Mouse (Mus musculus) adrenal gland, postnatal 36 days (tissue): Measurements from ENCODE around the gene Cacna1a. TPM values are rescaled to one million over a fixed set of nuclear protein-coding genes. Genes with fewer than 3 reads are reported as not detected.
"Not testable (repeated sequence)": the region's sequence is repeated elsewhere in the genome, so short reads cannot be mapped to it uniquely, and the experiment has no call there.

Source experiments
- DNase-seq, 2 experiments: peaks; one replicate each; pipeline ENCODE4 v3.0.0; 2021; ENCODE audit warnings: mixed read lengths in 1 of 2
- total RNA-seq, 2 experiments: library from RNA; stranded (reverse); gene quantifications; 2 replicates each; pipeline ENCODE4 v1.2.3; 2021

Gene Cacna1a
- total RNA-seq, 2 experiments from 2014 or later = 4.3 to 7.3 TPM

GRCm38 (mm10) chr8:84660819-84661457, 272.7 kb downstream of the Cacna1a start:
- DNase-seq = peak; percentile 45 to 78

GRCm38 (mm10) chr8:84661458-84661871, 273.2 kb downstream of the Cacna1a start:
- DNase-seq = peak; percentile 95

GRCm38 (mm10) chr8:84661961-84662571, 273.8 kb downstream of the Cacna1a start:
- peak; percentile 45 to 61 for DNase-seq

DNA sequence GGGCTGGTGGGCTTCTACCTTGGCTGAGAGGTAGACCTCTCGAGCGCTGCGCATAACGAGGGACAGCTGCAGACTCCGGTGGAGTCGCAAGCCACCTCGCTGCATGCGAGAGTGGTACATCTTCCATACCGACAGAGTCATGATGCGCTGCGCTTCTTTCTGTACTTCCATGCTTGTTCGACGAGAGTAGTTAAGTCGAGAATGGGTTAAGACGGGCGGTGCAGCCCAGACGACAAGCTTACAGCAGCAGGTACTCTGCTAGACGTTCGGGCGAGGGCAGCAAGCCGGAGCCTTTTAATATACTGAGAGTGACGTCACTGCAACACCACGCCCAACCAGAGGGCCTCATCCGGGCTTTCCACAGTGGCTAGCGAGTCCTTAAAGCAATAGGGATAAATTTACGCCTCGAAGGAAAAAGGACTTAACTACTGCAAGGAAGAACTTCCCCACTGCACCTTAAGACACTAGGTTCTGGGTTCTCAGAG, 274.4 kb downstream of the Cacna1a start, which contains the start of gene Ier2:
TSS of gene Ier2 (minus strand) at position 272 of the 485 bp plus-strand sequence.
- DNase-seq = peak; percentile 95 to 96

DNA sequence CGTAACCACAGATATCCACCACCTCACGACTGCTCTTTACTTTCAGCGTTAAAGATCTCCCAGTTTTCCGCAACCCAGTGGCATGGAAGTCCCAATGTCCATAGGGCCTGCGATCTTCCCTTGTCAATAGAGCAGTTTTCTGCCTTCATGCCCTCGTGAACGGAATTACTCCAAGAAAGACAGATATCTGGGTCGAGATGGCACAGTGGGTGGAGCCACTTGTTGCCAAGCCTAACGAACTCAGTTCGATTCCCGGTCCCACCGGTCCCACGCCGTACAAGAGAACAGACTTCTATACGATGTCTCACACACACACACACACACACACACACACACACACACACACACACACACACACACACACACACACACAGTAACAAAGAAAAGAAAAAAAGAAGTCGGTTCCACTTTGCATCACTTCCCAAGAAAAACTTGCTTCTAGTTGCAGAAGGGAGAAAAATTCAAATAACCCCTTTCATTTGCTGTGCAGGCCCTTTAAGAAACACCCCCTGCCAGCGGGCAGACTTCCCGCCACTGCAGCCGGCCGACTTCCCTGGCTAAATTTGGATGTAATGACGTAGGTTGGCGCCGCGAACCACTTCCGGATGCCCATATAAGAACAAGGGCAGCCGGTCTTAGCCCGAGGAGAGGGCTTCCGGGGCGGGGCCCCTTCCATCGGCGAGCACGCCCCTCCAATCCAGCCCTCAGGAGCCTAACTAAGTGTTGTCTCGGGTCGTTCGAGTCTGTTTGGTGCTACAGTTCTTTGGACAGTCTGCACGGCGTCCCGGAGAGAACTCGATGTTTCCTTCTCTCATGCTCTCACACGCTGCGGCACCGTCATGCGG, 275.5 kb downstream of the Cacna1a start:
- DNase-seq = peak; percentile 97 to 98

- DNase-seq = peak; percentile 87
Observed at GRCm38 (mm10) chr8:84664566-84665384, 276.5 kb downstream of the Cacna1a start.

- DNase-seq = no peak
Observed at GRCm38 (mm10) chr8:84665385-84665893, 277.2 kb downstream of the Cacna1a start.

- DNase-seq = no peak
Observed at GRCm38 (mm10) chr8:84668081-84668480, 279.8 kb downstream of the Cacna1a start.

DNA sequence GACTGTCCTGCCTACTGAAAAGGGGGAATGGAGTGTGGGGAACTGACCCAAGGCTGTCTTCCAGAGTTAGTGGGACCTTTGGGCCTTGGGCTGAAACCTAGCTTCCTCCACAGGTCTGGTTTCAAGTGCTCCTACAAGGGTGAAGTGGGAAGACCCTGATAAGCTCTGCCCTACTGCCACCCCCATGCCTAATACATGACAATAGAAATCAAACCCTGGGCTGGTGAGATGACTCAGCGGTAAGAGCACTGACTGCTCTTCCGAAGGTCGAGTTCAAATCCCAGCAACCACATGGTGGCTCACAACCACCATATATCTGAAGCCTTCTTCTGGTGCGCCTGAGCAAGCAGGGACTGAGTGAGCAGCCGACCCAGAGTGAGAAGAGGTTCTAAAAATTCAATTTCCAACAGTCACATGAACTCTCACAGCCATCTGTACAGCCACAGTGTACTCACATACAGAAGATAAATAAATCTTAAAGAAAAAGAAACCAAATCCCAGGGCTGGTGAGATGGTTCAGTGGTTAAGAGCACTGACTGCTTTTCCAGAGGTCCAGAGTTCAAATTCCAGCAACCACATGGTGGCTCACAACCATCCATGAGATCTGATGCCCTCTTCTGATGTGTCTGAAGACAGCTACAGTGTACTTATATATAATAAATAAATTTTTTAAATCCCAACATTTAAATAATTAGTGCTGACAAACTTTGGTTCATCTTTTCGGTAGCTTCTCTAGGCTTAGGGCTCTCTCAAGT, 280.7 kb downstream of the Cacna1a start:
- DNase-seq = no peak

GRCm38 (mm10) chr8:84670295-84671006, 282.2 kb downstream of the Cacna1a start:
- DNase-seq = not testable (repeated sequence)

DNA sequence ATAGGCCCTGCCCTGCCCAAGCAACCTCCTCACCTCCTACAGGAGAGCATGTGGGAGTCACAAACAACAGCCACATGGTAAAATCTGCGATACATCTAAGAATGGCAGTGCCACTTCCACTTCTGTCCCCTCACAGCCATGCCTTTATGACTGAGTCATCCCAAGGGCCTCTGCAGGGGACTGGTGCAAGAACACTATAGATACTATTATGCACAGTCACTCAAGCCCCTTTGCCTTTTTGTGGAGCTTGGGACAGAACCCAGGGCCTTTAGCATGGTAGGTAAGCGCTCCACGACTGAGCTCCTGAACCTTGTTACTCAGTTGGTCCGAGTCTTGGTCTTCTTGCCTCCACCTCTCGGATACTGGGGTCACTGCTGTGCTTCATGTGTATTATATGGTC, 289.1 kb downstream of the Cacna1a start:
- no peak for DNase-seq

- no peak for DNase-seq
Observed at GRCm38 (mm10) chr8:84681476-84681875, 293.2 kb downstream of the Cacna1a start.

GRCm38 (mm10) chr8:84682257-84682656, 294.0 kb downstream of the Cacna1a start:
- no peak for DNase-seq

- DNase-seq = no peak
Observed at GRCm38 (mm10) chr8:84684537-84684936, 296.3 kb downstream of the Cacna1a start.

GRCm38 (mm10) chr8:84686191-84687002, 298.2 kb downstream of the Cacna1a start, which contains the start of gene Trmt1:
Gene Trmt1 (plus strand): TSS chr8:84686307.
- DNase-seq = peak; percentile 60 to 65

DNA sequence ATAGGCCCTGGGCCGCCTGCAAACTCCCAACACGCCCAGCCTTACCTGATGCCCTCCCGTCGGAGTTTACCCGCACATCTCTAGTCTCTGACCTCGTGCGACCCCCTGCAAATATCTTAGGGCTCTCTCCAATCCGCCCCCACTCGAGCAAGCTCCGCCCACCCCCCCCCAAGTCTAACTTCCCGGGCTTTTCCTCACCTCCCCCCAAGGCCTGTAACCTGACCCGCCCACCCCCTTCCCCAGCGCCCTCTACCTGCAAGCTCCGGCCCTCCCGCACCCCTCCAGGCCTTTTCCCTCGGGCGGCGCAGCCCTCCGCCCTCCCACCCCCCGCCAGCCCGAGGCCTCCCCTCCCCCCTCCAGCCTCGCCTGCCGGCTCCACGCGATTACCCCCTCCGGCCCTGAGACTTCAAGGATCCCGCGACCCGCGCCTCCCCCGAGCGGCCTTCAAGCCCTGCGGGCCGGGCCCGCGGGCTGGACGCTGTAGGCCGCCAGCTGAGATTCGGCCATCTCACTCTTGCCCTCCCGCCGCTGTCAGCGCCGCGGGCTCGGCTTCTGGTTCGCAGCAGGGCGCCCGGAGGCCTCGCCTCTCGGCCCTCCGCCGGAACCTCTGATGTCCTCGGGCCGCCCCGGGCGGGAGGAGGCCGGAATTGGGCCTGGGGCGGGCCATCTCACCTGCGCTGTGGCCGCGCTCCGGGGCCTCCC, 298.9 kb downstream of the Cacna1a start:
- peak; percentile 54 to 56 for DNase-seq

GRCm38 (mm10) chr8:84687705-84688100, 299.5 kb downstream of the Cacna1a start, which contains the start of gene Nacc1:
Gene Nacc1 (minus strand): TSS chr8:84687862.
- DNase-seq = peak; percentile 94 to 97
